Mouse (Mus musculus): Measurements from ENCODE around the gene Sel1l2.

Gene Sel1l2

DNA sequence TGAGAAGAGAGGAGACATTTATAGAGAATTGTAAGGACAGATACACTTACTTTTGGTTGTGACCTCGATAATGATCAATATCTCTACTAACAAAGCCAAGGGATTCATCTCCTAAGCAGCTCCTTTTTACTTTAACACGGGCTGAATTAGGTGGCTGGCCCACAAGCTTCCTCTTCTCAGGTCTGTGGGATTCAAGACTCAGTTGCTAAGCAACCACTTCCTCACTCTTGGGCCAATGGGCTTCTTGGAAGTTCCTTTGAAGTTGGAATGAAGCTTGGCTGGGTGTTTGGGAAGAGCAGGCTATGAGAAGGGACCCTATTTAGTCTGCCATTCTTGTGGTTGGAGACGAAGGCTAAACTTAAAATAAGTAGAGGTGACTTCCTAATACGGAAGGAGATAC is at the start of gene Sel1l2:
Gene Sel1l2 (minus strand): TSS at position 182 of the 400 bp plus-strand sequence.
- DNase-seq (ENCODE audit: low spot score) = peak; percentile 66

DNA sequence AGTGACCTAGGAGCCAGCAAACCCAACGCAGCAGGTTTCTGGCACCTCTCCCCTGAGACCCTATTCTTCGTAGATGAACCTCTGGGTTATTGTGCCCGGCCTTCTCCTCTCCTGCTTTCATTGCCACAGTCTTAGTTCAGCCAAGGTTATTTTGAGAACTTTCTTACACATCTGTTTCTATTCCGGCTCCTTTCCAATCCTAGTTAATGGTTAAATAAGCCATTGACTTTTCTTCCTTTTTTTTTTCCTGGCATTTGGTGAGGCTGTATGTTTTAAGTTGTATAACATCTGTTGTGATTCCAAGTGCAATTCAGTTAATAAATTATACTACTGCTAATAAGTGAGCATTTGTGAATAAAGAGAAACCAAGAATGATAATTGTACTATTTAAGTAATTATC is 49.6 kb upstream of the Sel1l2 start:
- DNase-seq (ENCODE audit: low spot score) = no peak

GRCm38 (mm10) chr2:140427283-140427682 is 37.8 kb upstream of the Sel1l2 start:
- DNase-seq (ENCODE audit: low spot score) = peak; percentile 49

DNA sequence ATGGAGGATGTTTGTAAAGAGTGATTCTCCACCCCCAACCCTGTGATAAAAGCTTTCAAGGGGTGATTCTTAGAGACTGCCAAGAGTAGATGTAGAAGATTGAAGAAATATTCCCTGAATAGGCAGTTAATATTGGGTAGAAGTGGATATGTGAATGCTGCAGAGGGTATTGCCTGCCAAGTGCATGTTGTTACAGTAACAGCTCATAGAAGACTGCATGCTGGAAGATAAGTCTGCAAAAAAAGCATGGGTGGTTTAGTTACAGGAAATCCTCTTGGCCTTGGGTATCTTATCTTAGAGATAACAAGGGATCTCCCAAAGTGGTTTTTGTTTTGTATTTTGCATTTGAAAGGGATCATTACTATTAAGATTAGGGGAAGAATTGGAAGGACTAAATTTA is 36.3 kb upstream of the Sel1l2 start:
- no peak for DNase-seq (ENCODE audit: low spot score)

DNA sequence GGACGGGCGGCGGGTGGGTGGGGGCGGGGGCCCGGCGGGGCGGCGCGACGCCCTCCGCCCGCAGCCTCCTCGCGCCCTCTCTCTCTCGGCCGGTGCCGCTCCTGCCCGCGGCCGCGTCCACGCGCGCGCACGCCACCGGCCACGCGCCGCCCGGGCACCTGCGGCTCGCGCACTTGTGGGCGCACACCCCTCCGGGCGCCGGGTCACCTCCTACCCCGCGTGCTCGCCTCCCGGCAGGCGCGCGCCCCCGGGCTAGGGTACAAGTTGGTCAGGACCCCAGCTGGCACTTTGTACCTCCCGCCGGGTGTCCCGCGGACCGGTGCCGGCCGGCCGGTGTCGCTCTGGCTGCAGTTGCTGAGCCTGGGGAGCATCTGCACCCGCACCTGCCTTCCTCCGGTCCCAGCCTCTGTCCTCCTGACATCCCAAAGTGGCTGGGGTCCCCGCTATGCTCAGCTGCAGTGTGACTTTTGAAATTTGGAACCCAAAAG is 6.3 kb upstream of the Sel1l2 start:
- DNase-seq (ENCODE audit: low spot score) = peak; percentile 45

DNA sequence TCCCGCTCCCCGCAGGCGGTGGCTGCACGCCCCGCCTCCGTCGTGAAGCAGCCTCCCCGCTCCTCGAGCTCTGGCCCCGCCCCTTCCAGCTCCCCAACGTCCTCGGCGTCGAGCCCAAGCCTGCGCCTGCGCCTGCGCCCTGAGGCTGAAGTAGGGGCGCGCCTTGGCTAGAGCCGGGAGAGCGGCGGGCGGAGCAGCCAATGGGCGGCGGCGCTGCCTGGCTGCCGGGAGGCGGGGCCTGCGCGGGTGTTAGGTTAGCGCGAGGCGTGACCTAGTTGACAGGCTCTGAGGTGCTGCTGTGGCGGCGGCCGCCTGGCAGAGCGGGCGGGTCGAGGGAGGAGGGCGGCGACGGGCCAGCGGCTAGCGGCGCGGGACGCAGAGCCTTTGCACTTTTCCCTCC is 5.7 kb upstream of the Sel1l2 start, which contains the start of gene Macrod2:
Gene Macrod2 (plus strand): TSS at position 131 of the 400 bp plus-strand sequence.
- DNase-seq (ENCODE audit: low spot score) = peak; percentile 97

GRCm38 (mm10) chr2:140364804-140365203 is 24.7 kb downstream of the Sel1l2 start:
- DNase-seq (ENCODE audit: low spot score) = no peak

GRCm38 (mm10) chr2:140359905-140360304 is 29.6 kb downstream of the Sel1l2 start:
- peak; percentile 13 for DNase-seq (ENCODE audit: low spot score)

DNA sequence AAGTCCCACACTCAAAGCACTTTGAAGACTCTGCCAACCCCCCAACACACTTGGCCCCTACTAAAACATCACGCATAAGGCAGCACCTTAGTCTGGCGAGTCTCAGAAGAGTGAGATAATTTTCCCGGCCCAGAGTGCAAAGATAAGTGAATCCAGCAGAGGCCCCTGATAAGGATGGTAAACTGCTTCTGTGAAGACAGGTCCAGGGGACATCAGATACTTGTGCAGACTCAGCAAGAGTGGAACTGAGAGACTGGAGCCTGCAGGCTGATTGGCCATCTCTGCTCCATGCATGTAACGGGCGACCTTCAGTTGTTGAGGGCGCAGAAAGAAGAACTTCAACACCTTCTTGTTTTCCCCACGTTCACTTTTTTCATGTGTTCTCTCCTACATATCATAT is 47.1 kb downstream of the Sel1l2 start:
- DNase-seq (ENCODE audit: low spot score) = no peak

DNA sequence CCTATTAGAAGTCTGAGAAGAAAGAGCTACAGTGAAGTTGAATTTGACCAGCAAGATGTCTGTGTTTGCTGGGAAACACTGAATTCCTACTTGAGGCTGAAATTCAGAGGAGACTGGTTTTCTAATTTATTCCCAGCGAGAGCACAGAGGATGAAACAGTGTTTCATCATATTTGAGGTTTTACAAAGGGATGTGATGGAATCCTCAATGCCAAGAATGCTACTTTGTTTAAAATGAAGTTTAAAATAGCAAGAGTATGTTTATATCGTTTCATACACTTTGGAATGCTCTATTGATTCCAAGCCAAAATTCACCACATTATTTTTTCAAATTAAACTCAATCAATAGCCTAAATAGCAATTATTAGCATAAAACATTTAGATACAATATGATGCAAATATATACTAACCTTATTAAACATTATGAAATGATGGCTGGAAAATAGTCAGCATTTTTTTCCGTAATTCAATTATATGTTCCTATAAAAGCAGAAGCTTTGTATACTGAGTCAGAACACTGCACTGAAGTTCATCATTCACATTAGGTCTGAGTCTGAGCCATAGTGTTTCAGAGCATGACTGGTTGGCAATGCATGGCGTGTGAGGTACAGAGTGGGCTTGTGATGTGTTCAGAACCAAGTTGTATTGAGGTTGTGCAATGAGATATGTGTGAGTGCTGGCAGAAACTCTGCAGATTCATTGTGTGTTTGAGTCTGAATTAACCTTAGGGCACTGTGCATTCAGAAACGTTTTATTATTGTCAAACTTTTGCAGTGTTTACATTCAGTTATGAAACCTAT is 58.8 kb downstream of the Sel1l2 start:
- no peak for DNase-seq (ENCODE audit: low spot score)

- DNase-seq (ENCODE audit: low spot score) = no peak
These were observed 86.4 kb downstream of the Sel1l2 start for GRCm38 (mm10) chr2:140302976-140303708.

DNA sequence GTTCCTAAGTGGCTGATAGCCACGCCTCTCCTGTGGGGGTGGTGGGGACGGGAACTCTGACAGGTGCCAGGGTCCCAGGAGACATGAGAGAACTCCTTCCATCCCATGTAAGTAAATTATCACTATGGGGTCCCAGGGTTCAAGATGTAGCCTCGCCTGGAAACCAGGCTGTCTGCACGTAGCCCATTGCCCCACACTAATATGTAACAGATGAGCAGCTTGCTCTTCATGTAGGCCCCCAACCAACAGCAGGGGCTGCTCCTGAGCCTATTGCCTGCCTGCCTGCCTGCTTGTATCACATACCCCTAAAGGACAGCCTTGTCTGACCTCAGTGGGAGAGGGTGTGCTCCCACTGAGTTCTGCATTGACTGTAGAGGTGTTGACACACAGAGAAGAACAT is 92.4 kb downstream of the Sel1l2 start:
- peak; percentile 48 for DNase-seq (ENCODE audit: low spot score)

- no peak for DNase-seq (ENCODE audit: low spot score)
These were observed 95.7 kb downstream of the Sel1l2 start for GRCm38 (mm10) chr2:140293820-140294219.

- DNase-seq (ENCODE audit: low spot score) = no peak
These were observed 108.7 kb downstream of the Sel1l2 start for GRCm38 (mm10) chr2:140280808-140281207.

- no peak for DNase-seq (ENCODE audit: low spot score)
These were observed 133.8 kb downstream of the Sel1l2 start for GRCm38 (mm10) chr2:140255595-140256141.

- DNase-seq (ENCODE audit: low spot score) = no peak
These were observed 135.2 kb downstream of the Sel1l2 start for GRCm38 (mm10) chr2:140254256-140254655.

DNA sequence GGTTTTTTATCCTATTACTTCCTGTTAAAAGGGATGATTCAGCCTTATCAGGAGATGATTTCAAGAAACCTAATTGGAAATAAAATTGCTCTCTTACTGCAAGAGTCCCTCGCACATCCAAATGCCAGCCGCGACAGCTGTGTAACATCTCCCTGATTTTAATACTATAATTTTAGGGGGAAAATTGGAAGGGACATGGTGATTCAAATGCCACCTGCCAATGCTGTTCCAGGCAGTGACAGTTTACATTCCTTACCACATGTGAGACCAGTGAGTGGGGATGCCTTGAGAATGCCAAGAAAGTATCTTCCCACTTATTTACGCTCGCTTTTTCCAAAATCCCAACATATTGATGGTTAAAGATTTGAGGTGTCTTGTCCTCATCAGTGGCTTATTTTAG is 146.4 kb downstream of the Sel1l2 start:
- DNase-seq (ENCODE audit: low spot score) = no peak

DNA sequence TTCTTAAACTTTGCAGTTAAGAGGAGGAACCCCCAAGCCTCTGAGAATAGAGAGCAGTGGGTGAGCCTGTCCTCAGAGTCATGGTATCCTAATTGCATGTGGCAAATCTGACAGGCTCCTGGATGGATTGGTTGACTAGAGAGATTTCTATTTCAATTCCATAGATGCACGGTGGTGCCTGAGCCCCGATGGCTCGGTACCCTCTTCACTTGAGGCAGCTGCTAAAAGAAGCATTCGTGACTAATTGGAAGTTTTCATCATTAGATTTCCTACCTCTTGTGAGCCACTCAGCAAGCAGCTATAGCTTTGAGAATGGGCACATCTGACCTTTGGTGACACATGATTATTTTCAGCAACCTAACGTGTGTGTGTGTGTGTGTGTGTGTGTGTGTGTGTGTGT is 147.1 kb downstream of the Sel1l2 start:
- DNase-seq (ENCODE audit: low spot score) = no peak

DNA sequence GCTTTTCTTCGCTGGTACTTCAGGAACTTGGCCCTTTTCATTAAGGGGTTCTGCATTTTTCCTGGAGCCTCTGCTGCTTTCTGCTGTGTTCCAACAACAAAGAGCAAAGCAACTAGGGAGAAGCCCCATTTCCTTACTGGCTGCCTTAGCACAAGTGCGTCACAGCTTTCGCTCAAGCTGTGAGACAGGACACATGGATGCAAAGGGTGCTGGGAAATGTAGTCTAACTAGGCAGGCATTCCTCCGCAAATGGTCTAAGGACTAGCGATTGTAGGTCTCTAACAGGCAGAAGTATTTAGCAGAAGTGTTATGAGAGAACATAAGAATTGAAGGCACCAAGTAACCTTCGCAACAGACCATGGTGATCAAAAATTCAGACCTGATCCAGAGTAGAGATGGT is 152.3 kb downstream of the Sel1l2 start:
- DNase-seq (ENCODE audit: low spot score) = peak; percentile 64

GRCm38 (mm10) chr2:140230295-140230694 is 159.2 kb downstream of the Sel1l2 start:
- DNase-seq (ENCODE audit: low spot score) = no peak

GRCm38 (mm10) chr2:140220325-140220724 is 169.2 kb downstream of the Sel1l2 start:
- DNase-seq (ENCODE audit: low spot score) = peak; percentile 16

- DNase-seq (ENCODE audit: low spot score) = no peak
These were observed 173.5 kb downstream of the Sel1l2 start for GRCm38 (mm10) chr2:140215965-140216364.

DNA sequence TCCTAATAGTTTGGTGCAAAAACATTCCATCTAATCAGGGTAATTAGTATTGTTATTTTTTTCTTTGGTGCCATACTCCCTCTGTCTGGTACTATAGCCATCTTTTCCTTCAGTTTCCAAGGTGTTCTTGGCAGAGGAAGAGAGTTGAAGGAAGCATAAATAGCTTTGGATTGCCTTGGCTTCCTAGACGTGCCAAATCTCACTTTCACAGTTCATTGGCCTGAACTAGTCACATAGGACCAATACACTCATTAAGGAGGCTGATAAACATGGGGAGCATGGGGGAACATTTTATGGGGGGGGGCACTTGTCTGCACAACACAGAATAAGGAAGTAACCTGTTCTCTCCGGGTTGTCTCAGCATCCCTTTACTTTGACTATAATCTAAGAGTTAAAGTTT is 174.1 kb downstream of the Sel1l2 start:
- no peak for DNase-seq (ENCODE audit: low spot score)
